Mouse (Mus musculus) cerebellum, postnatal 14 days (tissue): ENCODE measurements around the gene Clec3a.

Experiments
- DNase-seq, 2 experiments: peaks; one replicate each; pipeline ENCODE4 v3.0.0; 2021; ENCODE audit warnings: mixed read lengths in 2 of 2

Gene Clec3a

DNA sequence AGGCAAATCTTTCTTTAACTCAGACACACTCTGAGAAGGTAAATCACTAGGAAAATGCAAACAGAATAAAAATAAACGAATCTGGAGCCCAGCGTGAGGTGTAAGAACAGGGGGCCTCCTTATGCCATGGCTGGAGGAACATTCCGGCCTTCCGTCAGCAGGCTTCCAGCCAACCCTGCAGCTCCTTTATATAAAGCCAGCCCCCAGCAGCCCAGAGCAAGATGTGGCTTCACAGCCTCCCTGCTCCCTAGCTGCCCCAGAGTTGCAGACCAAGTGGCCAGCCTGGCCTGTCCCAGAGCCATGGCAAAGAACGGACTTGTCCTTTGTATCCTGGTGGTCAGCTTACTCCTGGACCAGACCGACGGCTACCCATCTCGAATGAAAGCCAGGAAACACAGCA, at the start of gene Clec3a:
Gene Clec3a, plus strand, starts transcription at position 301 of the 400 bp plus-strand sequence.
- peak in 1 of 2 experiments; percentile 17 for DNase-seq

DNA sequence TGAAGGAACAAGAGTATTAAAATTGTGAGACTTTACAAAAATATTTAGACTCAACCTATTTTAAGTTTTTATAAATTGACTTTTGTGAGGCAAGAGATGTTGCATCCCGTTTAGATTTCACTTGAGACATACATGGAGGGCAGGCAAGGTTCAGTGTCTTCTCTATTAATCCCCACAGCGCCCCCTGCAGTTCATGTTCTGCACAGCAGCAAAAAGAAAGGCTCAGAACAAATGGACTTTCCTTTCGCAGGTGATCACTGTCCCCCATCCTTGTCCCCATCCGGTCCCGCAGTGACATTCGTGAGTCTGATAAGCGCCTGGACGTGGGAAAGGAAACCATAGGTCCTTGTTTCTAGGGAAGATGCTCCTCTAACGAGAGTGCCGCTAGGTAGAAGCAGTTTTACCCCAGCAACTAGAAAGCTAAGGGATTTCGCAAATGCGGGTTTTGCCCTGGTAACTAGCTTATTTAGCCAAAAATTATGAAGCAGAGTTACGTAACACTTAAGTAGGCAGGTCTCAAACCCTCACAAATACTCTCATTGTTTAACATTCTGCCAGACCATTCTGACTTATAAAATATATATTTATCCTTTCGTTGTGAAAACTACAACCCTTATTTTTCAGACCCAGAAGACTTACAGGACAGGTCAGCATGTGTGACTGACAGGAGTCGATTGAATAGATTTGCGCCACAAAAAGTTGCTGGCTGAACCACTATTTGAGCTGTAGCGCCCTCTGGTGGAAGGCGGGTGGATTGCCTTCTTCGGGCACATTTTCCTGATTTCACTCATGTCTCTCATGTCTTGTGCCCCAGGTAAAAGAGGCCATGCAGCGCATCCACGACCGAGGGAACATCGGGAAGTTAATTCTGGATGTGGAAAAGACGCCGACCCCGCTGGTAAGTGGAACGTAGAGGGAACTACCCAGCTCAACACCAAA, 48.6 kb upstream of the Clec3a start:
- DNase-seq = peak; percentile 93 to 96

DNA sequence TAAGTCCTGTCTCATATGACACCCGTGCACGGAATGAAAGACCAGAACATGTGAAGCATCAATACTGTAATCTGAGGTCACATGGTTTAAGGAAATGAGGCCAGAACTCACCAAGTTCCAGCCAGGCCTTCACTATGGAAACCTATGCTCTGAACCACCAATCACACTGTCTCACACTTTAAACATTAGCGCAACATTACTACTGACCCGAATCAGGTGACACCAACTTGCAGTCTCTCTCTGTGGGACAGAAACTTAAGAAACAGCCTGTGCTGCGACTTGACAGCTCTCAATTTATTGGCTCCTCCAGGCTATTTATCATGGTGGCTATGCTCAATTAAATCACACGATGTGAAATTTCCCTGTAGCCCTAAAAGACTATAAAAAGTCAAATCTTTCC, 43.5 kb upstream of the Clec3a start:
- no peak for DNase-seq

DNA sequence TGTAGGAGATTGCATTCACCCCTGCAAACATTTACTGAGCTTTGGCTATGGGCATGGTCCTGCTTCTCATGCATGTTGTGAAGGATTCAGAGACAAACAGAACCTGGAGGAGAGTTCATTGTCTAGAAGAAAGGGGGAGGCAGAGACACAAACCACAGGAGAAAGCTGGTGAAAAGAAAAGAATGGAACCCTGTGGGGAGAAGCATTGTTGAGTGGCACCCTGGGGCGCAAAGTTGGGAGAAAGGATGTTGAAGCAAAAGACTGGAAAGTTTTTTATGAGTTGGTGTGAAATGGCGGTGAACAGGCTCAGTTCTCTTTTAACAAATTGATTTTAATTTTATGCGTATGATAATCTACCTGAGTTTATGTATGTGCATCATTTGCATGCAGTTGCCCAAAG, 33.7 kb upstream of the Clec3a start:
- DNase-seq = no peak

DNA sequence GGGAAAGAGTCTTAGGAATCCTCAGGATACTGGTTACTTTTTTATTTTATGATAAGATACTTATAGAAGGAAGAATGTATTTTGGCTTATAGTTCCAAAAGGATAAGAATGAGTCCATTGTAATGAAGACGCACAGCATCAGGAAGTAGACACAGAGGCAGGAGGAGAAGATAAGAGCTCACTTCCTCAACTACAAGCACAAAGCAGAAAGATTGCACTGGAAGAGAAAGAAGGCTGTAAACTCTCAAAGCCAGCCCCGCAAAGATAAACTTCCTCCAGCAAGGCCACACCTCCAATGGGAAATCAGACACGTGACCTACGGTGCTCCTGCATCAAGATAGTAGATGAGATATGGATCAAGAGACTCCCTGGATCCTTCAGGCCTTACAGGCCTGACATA, 30.4 kb upstream of the Clec3a start:
- DNase-seq = no peak

DNA sequence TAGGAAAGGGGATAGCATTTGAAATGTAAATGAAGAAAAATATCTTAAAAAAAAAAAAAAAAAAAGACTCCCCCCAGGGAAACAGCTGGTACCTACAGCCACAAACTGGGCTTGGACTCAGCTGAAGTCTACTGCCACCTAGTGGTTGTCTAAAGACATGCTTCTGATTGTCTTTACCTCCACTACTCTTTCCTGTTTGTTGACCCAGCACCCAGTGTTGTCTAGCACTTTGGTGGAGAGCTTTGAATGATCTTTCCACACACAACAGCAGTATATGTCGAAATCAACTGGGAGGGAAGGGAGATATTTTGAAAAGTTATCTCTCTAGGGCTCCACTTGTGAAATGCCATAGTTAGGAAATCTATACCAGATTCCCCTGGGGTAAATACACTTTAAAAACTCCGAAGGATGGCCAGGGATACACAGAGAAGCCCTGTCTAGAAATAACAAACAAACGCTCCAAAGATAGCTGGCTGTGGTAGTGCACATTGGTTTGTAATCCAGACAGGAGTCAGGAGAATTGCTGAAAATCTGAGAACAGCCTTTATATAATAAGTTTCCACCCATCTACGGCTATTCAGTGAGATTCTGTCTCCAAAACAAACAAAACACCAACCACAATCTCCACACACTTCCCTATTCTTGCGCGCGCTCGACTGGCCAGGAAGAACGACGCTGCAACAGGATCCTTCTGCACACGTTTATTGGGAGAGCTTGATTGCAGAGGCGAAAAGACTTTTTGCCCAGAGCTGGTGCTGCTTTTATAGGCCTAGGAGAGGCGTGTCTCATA, 27.2 kb upstream of the Clec3a start:
- DNase-seq = no peak

DNA sequence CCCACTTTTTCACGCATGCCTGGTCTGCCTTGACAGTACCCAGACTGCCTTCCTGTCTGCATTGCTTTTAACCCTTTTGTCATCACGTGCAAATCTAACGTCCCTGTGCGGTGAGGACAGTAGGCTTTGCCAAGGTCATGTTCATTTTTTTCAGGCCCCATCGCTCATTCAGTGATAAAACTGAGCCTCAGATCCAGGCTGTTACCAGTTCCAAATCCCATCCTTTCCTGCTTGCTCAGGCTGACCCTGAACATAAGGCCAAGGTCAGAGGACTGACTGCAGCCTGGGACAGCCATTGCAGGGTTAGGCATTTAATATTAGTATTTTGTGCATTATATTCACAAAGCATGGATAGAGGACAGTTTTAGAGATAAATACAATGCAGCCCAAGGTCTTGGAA, 19.6 kb upstream of the Clec3a start:
- DNase-seq = no peak

DNA sequence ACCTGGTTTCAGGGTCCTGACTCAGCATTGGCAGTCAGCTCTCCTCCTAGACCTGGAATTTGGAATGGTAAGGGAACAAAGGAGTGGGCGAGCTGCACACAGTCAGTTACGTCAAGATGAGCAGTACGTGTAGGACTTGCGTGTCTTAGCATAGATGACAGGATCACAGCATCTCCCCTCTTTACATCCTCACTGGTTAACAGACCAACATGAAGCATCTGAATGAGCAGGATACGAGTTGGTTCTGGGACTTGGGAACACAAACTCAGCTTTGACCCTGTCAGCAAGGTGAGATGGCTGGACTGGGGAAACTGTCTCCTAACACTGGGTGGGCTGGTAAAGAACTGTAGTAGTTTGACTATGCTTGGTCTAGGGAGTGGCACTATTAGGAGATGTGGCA, 18.6 kb upstream of the Clec3a start:
- no peak for DNase-seq

DNA sequence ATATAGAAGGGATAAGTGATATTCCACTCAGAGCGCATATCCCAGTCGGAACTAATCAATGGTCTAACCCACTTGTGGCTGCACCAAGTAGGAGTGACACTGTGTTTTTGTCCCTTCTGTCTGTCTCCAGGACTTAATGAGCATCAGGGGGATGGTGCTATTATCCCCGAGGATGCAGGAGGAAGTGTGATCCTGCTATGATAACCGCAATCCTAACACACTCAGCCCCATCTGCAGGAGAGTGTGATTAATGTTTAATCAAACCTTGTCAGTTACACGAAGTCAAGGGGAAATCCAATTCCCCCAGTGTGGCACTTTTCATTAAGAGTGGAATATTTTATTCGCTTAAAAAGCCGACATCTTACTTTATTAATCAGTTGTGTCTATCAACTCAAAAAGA, 16.2 kb upstream of the Clec3a start:
- DNase-seq = no peak

DNA sequence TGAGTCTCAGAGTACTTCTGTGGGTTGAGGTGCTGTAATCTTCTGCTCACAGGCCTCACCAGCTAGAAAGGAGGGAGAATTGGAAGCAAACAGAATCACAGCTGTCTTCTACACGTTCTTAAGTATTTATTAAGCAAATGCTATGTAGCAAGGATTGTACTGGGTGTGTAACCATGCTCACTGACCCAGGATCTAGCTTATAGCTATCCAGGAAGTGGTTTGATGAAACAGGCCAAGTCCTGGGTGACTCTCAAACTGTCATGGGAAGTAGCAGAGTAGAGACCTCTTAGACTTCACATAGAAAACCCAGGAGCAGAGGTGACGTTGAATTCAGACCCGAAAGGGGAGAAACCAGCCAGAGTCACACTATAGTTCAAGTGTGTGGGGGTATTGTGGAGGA, 6.5 kb upstream of the Clec3a start:
- no peak for DNase-seq

DNA sequence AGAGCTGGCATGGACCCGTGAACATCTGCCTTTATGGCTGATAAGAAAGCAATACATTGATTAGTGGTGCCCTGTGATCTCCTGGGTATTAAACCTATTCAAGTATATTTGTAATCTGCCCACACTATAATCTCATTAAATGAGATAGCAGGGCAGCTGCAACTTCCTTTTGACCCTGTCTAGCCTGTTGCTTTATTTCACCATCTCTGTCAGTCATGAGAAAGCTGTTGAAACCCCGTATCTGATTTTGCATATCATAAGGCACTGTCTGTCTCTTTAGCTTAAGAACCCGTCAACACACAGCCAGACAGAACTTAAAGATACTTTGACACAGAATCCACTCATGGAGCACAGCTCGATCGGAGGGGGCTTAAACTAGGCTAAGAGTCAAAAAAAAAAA, 600 bp downstream of the Clec3a start:
- no peak for DNase-seq

DNA sequence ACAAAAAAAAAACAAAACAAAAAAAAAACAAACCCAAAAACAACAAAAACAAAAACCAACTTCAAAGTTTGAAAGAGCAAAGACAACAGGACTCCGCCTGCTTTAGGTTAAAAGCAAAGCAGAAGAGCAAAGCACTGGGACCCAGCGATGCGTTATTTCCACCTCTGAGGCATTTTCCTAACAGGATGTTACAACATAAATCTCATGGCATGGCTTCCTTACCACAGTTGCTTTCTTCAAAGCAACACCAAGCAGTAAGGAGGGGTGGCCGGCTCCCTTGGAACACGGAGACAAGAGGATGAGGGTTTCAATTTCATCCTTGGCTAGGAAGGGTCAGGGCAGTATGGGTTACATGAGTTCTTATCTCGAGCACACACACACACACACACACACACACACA, 1.0 kb downstream of the Clec3a start:
- no peak for DNase-seq

DNA sequence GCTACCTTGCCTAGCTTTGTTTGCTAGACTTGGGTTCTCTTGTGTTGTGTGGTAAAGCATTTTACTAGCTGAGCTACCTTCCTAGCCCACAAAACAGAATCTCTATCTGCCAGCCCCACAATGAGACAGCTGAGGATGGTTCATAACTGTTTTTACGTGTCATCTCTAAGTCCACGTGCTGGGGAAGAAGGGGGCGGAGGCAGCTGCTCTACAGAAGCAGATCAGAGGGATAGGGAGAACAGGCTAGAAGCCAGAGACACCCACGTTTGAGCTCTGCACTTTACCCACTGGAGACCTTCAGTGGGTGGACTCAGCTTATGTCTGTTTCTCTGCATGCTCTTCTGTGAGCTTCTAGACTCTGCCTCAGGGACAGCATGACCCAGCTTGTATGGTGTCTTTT, 3.7 kb downstream of the Clec3a start:
- DNase-seq = no peak

DNA sequence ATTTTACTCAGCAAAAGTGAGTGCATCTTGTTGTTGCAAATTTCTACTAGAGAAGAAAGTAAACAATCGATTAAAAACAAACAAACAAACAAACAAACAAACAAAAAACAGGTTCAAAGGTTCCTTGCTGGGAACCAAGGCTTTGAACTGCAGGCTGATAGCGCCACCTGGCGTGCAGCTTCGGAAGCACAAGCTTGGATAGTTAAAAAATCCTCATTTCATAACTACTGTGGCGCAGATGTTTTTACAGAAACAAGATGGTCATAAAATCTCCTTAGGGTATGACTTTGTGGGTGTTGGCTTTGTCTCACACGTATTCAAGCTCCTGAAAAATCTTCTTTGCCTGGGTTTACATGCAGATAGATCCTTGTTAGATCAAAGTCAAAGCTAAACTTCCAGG, 20.4 kb downstream of the Clec3a start:
- DNase-seq = peak; percentile 78 to 83

DNA sequence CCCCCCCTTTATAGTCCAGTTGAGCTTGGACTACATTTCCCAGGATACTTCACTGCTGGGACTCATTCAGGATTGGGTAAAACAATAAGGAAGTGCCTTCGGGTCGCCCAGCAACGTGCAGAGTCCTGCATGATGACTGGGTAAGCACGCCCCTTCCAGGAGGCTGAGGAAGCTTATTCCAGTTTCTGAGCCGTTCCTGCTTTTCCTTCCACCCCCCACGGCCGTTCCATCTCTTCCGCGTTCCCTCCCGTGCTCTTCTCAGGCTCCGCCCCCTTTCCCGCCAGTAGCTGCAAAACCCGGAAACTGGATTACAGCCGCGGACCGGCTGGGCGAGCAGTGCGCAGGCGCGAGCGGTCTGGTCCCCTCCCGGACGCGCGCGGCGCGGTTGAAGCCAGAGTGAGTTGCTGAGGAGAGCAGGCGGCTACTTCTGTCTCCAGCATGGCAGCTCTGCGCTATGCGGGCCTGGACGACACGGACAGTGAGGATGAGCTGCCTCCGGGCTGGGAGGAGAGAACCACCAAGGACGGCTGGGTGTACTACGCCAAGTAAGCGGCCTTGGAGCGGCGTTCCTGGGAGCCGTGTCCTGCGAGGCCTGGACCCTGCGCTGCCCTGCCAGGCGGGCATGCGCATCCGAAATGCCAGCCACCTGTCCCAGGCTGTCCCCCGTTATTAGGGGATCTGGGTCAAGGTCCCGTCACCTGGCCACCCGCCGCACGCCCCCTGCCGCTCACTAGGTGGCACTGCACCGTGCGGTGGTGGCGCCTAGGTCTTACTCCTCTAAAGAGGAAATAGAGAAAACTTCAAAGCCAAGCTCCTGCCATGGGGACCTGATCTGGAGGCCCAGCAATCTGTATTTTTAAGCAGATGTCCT, 21.7 kb downstream of the Clec3a start, which contains the start of gene Wwox:
Gene Wwox, plus strand, starts transcription at position 322 of the 871 bp plus-strand sequence.
- peak; percentile 100 for DNase-seq

DNA sequence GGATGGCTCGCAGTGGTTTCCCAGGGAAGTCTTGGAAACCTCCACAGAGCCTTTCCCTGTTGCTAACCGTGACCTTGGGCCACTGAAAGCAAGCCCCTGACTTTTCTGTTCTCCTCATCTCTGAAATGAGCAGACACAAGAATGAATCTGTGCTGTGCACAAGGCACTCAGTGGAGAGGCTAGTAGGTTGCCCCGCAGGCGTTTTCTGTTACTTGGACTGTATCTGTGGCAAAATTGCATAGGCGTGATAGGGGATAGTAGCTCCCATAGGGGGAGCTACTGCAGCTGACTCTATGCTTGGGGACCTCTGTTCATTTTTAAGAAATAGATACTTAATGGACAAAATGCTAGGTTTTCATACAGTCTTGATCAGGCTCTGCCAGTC, 22.3 kb downstream of the Clec3a start:
- no peak for DNase-seq

DNA sequence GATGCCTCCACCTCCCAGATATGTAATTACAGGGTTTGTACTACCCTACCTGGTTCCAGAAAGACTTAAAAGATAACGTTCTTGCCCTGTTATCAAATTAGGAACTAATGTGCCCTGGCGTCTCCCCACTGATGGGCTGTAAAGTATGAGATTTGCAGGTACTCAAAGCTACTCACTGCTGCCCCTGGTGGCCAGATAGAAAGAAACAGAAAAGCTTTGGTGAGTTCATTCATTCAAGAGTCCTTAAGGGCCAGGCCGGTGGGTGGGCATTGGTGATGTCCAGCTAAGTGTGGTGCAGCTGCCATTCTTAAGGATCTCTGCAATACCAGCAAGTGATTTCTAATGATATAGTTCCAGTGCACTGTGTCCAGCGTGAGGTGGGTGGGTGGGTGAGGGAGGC, 23.7 kb downstream of the Clec3a start:
- peak; percentile 54 to 71 for DNase-seq

DNA sequence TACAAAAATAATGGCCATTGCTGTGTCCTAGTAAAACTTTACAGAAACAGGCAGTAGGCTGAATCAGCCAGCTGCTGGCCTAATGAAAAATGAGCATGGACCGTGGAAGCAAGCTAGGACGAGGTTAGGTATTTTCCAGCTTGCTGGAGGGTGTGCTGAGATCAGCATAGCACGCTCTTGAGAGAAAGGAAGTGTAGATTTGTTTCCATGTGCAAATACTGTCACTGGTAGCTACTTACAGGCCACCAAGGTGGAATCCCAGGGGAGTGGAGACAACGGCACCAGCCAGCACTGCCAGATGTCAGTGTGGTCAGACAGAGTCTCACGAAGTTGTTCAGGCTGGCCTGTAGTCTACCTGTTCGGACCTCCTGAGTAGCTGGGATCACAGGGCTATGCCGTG, 29.0 kb downstream of the Clec3a start:
- DNase-seq = no peak

DNA sequence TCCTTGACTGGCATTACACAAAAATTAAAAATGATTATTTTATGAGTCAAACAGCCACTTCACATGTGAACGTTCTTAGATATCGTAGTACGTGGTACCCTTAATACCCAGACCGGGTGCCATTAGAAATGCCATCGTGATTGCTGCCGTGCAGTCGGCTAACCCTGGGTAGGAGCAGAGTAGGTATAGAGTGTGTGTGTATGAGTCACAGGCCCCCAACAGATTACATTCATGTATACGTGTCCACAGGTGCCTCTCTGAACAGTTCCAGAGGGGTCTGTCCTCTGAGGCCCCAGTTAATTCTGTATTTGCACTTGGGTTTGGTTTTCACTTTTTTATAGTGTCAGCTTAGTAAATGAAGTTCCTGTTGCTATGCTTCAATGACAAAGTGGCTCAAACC, 34.4 kb downstream of the Clec3a start:
- no peak for DNase-seq

DNA sequence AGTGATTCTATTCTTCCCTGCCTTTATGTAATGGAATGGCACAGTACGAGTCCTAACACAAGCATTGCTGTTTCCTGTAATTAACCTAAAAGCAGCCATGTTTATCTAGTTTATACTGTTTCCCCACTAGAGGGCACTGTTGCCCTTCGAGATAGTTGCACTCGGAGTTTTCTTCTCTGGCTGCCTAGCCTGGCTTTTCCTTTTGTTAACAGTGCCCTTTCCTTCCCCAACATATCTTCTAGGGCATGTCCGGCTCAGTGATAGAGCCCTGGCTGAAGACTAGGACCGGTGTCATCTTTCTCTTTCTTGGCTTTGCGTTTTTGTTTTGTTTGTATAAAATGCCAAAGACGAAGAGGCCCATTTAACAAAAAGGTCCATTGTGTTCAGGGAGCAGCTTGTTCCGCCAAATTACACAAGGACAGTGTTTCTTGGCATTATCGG, 34.9 kb downstream of the Clec3a start:
- DNase-seq = peak; percentile 86 to 92

DNA sequence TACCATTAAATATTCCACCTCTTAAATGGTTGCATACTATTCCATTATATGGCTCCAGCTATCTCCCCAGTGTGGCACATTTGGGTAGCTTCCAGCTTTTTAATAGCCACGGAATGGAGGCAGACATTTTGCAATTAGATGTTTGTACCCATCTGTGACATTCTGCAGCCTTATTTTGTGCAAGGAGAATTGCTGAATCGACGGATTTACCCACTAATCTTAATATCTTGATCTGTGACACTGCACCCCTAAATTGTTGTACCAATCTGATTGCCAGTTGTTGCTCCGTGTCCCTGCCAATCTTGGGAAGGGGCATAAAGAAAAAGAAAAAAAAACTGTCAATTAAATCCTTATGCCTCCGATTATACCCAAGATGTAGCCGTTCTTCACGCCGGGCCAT, 37.4 kb downstream of the Clec3a start:
- DNase-seq = no peak

DNA sequence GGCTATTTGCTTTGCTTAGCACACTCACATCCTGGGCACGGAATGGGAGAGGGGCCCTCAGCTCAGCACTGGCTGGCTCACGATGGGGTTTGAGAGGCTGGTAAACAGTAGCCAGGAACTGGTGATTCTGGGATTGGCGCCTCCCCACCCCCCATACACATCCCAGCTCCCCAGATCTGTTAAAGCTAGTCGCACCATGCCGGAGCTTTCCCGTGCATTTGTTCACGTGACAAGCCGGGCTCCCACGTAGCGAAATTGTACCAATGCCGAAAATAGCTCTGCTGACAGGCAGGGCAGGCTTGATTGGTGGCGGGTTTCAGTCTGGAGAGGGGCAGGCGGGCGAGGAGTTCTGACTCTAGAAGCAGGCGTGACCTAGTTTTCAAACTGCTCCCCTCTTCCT, 38.1 kb downstream of the Clec3a start:
- DNase-seq = peak; percentile 30 to 46
